Comparison of ENCODE assay signal across 7 mouse cellular contexts in the genomic region with DNA sequence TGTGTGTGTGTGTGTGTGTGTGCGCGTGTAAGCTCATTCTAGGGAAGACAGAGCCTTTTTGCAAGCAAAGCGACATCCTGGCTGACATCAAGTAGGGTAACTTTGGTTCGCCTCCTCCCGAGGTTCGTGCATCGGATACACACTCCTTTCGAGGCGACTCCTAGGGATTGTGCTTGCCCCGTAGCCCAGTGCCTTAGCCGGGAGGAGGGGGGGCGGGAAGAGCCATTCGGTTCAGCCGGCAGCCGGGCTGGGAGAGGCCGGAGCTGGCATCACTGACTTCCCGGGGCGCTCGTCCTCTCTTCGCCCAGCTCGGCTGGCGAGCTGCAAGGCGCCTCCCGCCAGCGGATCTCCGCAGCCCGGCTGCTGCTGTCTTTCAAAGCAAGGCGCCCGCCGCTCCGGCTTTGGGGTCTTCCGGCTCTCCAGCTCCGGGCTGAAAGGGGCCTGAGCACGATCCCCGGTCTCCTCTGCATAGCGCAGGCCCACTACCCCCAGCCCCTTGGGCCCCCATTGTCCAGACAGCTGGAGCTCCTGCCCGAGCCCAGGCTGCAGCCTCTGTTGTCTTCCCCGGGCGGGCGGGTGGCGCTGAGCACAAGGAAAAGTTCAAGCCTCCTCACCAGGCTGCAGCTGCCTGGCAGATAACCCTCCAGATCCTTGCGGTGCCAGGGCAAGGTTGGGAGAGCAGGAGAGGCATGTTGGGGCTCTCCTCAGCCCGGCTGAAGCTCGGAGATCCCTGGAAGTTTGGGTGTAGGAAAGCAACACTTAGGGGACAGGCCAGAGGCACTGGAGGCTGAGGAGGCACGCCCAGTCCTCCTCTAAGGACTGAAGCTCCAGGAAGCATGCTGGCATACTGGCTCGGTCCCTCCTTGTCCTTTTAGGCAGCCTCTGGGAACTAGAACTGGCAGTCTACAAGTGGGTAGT. TPM values are rescaled to one million over a fixed set of nuclear protein-coding genes. Genes with fewer than 3 reads are reported as not detected.
DNase-seq lines count a peak whose midpoint lies in the region; ATAC-seq and TF ChIP-seq lines count a peak whose summit lies in the region.

No protein-coding gene starts in this region.

- no peak for DNase-seq in Patski (ENCODE audit: low read depth, low spot score)
- peak; percentile 75 for DNase-seq in embryonic facial prominence, embryonic 10.5 days (ENCODE audit: low spot score)
- DNase-seq in heart, adult 9 months (ENCODE audit: low spot score in 2 of 2): peak; percentile 26 to 29
- peak; percentile 28 to 35 for DNase-seq in layer of hippocampus, postnatal 25 days (ENCODE audit: extremely low spot score in 1 of 2, low spot score in 1 of 2)
- DNase-seq in midbrain, embryonic 14.5 days: peak; percentile 81
- peak; percentile 35 to 38 for DNase-seq in urinary bladder, postnatal 36 days (ENCODE audit: low spot score in 2 of 2)

- no peaks in the 10 kb centered on the region for H3K27me3 ChIP-seq in C2C12 (ENCODE audit: control insufficient read depth, insufficient read depth, insufficient read length)
- no peaks in the 10 kb centered on the region for H3K27me3 ChIP-seq in Patski
- H3K27me3 ChIP-seq in embryonic facial prominence, embryonic 10.5 days (replicated peaks; ENCODE audit: low read depth, poor library complexity, severe bottlenecking): peaks cover 77% of the 10 kb centered on the region
- H3K27me3 ChIP-seq in midbrain, embryonic 14.5 days (ENCODE audit: control insufficient read depth, insufficient read depth, low read length): peaks cover 9% of the 10 kb centered on the region; the same call in 1 of the 2 replicates

- peaks cover 44% of the 10 kb centered on the region for H3K79me2 ChIP-seq in C2C12 (ENCODE audit: control insufficient read depth, insufficient read depth)

- POLR2A ChIA-PET in Patski (lab: Charles Lee): interaction anchor here (0.7 kb wide), 1 partner anchor 716 kb away, joined by 5 read pairs; no protein-coding TSS in a partner anchor

- peak overlapping the region; percentile 98 for H3ac ChIP-seq in C2C12 (ENCODE audit: control insufficient read depth, insufficient read length, low read depth)

- peaks cover 16% of the 10 kb centered on the region for H3K79me3 ChIP-seq in C2C12 (ENCODE audit: low read depth)

- peak overlapping the region; percentile 83 for H3K9ac ChIP-seq in midbrain, embryonic 14.5 days (replicated peaks; ENCODE audit: low read length)

- no peaks in the 10 kb centered on the region for H3K36me3 ChIP-seq in C2C12 (ENCODE audit: control insufficient read depth, insufficient read depth)
- no peaks in the 10 kb centered on the region for H3K36me3 ChIP-seq in embryonic facial prominence, embryonic 10.5 days (replicated peaks)
- H3K36me3 ChIP-seq in midbrain, embryonic 14.5 days (ENCODE audit: control insufficient read depth, insufficient read depth, low read length): no peaks in the 10 kb centered on the region

- H3K4me1 ChIP-seq in embryonic facial prominence, embryonic 10.5 days: peaks cover 29% of the 10 kb centered on the region
- H3K4me1 ChIP-seq in midbrain, embryonic 14.5 days (ENCODE audit: control insufficient read depth, insufficient read depth, low read length): peaks cover 23% of the 10 kb centered on the region

- no peaks in the 10 kb centered on the region for H3K9me3 ChIP-seq in embryonic facial prominence, embryonic 10.5 days
- no peaks in the 10 kb centered on the region for H3K9me3 ChIP-seq in midbrain, embryonic 14.5 days (ENCODE audit: control insufficient read depth, low read length)

- in situ Hi-C loops in Patski (cut with MboI; ENCODE audit: low pct_unique_long_range_greater_than_20kb): loop anchor here (5.0 to 10.0 kb wide), 2 partner anchors 120 to 563 kb away; no protein-coding TSS in a partner anchor

- TF ChIP-seq CTCF in C2C12 (IDR thresholded peaks at IDR 0.05; ENCODE audit: control insufficient read depth, insufficient read depth, insufficient read length) (no peak), Patski (IDR thresholded peaks at IDR 0.05) (no peak)

- H3K27ac ChIP-seq in embryonic facial prominence, embryonic 10.5 days (replicated peaks): peak overlapping the region; percentile 83
- H3K27ac ChIP-seq in midbrain, embryonic 14.5 days (replicated peaks; ENCODE audit: low read depth, low read length): peak overlapping the region; percentile 78

- peak overlapping the region; percentile 84 for H3K4me2 ChIP-seq in midbrain, embryonic 14.5 days (ENCODE audit: low read length)

- H3K4me3 ChIP-seq in C2C12 (ENCODE audit: insufficient read depth, poor library complexity, severe bottlenecking): peak overlapping the region; percentile 52
- peak overlapping the region; percentile 66 for H3K4me3 ChIP-seq in embryonic facial prominence, embryonic 10.5 days
- peak overlapping the region; percentile 57 for H3K4me3 ChIP-seq in midbrain, embryonic 14.5 days (replicated peaks; ENCODE audit: low read depth, low read length)

- peak; percentile 20 for ATAC-seq in Patski
- ATAC-seq in midbrain, embryonic 14.5 days (ENCODE audit: low FRiP score, low TSS enrichment): peak; percentile 58; the same call in 1 of the 2 replicates

- WGBS in embryonic facial prominence, embryonic 10.5 days: 1% methylated on average over 46 of the region's 46 CpGs
- 1% methylated on average over 45 of the region's 46 CpGs for WGBS in midbrain, embryonic 14.5 days

- CTCF ChIA-PET in Patski (lab: Charles Lee): interaction anchor here (2.4 kb wide), 1 partner anchor 10 kb away, joined by 12 read pairs; no protein-coding TSS in a partner anchor

TF ChIP-seq in C2C12, 6 proteins besides CTCF, POLR2A, EP300 and RAD21:
- TF ChIP-seq CEBPB (IDR thresholded peaks at IDR 0.05; ENCODE audit: low read depth): no peak
- TF ChIP-seq MYOG (IDR thresholded peaks at IDR 0.05; ENCODE audit: control insufficient read depth, extremely low read depth, insufficient read length): no peak
- TF ChIP-seq MAX (IDR thresholded peaks at IDR 0.05): no peak
- TF ChIP-seq FOSL1 (IDR thresholded peaks at IDR 0.05; ENCODE audit: insufficient read depth, low read length, poor library complexity, severe bottlenecking): no peak
- no peak for TF ChIP-seq USF1 (IDR thresholded peaks at IDR 0.05; ENCODE audit: low read depth)
- no peak for TF ChIP-seq MYOD1 (IDR thresholded peaks at IDR 0.05; ENCODE audit: control insufficient read depth, insufficient read length, low read depth)

RNA-seq across cellular contexts. Expression of gene Cdh13, which starts 0.8 kb away (rescaled TPM):
- polyA plus RNA-seq in C2C12 (2012; fragmentation: generic; extraction: Trizol) (9.4 TPM), Patski (2021) (62.2 TPM)
- 2.2 and 2.4 TPM in 2 replicates for polyA plus RNA-seq in embryonic facial prominence, embryonic 10.5 days (2016; fragmentation: Nextera tagmentation; extraction: Ambion mirVana)
- 10 to 100 TPM; 45.3 to 48.8 TPM for total RNA-seq in layer of hippocampus, postnatal 25 days (2021)
- 131 and 143 TPM in 2 replicates for polyA plus RNA-seq in midbrain, embryonic 14.5 days (2014; fragmentation: Nextera tagmentation; extraction: Ambion mirVana)
